ENCODE assay signal across 9 mouse cellular contexts in the genomic region with DNA sequence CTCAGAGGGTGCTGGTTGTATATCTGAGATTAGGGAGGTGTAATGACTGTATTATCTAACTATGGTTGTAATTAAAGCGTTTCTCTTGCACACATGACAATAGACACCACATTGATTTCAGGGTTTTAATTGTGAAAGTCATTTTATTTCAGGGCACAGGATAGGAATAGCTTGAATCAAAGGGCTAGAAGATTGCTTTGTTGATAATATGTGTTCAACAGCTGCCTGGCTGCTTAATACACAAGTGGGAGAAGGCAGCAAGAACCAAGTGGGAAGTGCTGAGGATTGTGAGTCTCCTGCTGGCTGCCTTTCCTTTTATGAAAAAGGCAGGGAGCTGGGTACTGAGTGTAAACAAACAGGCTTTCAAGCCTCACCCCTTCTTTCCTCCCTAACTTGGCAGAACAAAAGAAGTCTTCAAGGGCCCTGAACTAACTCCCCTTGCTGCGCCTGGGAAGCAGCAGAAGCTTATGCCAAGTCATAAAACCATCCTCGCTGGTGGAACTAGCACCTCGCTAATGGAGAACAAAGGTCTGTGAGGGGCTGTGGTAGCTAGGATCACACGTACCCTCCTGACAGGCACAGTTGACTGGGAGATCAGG.
DNase-seq lines count a peak whose midpoint lies in the region; ATAC-seq and TF ChIP-seq lines count a peak whose summit lies in the region.
"Had no signal": no experiment of that assay in that cellular context is flagged by ENCODE, and none has a peak within 500 bp of the region (broad histone marks: within the 10 kb centered on the region; RNA-seq: fewer than 3 reads in every experiment).

No protein-coding gene starts in this region.

- no peak; the same call in 1 of the 2 replicates for ATAC-seq in forebrain, postnatal 0 days
- peak; percentile 92 for ATAC-seq in lung, embryonic 14.5 days (ENCODE audit: insufficient read depth)
- ATAC-seq in neural tube, embryonic 15.5 days (ENCODE audit: low FRiP score), result no peak
- ATAC-seq in liver, embryonic 12.5 days, result no peak

- H3K4me1 ChIP-seq in kidney, adult 2 months (ENCODE audit: control insufficient read depth, insufficient read depth, low read length), result no peaks in the 10 kb centered on the region
- no peaks in the 10 kb centered on the region for H3K4me1 ChIP-seq in forebrain, postnatal 0 days (ENCODE audit: insufficient read depth)
- H3K4me1 ChIP-seq in lung, embryonic 14.5 days (ENCODE audit: insufficient read depth), result peaks cover 26% of the 10 kb centered on the region
- peaks cover 18% of the 10 kb centered on the region for H3K4me1 ChIP-seq in neural tube, embryonic 15.5 days
- H3K4me1 ChIP-seq in liver, embryonic 12.5 days, result no peaks in the 10 kb centered on the region

- no peak for TF ChIP-seq CTCF in kidney, adult 2 months (conservative IDR thresholded peaks at IDR 0.05; ENCODE audit: insufficient read depth, insufficient read length, low read depth, low read length)
- TF ChIP-seq CTCF in forebrain, postnatal 0 days (IDR thresholded peaks at IDR 0.05; ENCODE audit: low read depth), result no peak
- no peak for TF ChIP-seq CTCF in lung, embryonic 14.5 days (IDR thresholded peaks at IDR 0.05; ENCODE audit: low read depth)

- no peak for TF ChIP-seq POLR2A in kidney, adult 2 months (IDR thresholded peaks at IDR 0.05; ENCODE audit: low read depth, low read length)

- H3K9me3 ChIP-seq in forebrain, postnatal 0 days (ENCODE audit: low read length), result no peaks in the 10 kb centered on the region
- H3K9me3 ChIP-seq in lung, embryonic 14.5 days (ENCODE audit: low read depth, low read length), result no peaks in the 10 kb centered on the region
- no peaks in the 10 kb centered on the region for H3K9me3 ChIP-seq in neural tube, embryonic 15.5 days (replicated peaks)
- H3K9me3 ChIP-seq in liver, embryonic 12.5 days (replicated peaks), result no peaks in the 10 kb centered on the region

- H3K36me3 ChIP-seq in kidney, adult 2 months (ENCODE audit: control insufficient read depth, insufficient read depth, low read length), result no peaks in the 10 kb centered on the region
- H3K36me3 ChIP-seq in forebrain, postnatal 0 days (ENCODE audit: insufficient read depth), result no peaks in the 10 kb centered on the region
- no peaks in the 10 kb centered on the region for H3K36me3 ChIP-seq in lung, embryonic 14.5 days (ENCODE audit: insufficient read depth)
- no peaks in the 10 kb centered on the region for H3K36me3 ChIP-seq in neural tube, embryonic 15.5 days
- no peaks in the 10 kb centered on the region for H3K36me3 ChIP-seq in liver, embryonic 12.5 days

- no peak overlapping the region for H3K4me2 ChIP-seq in forebrain, postnatal 0 days (ENCODE audit: low read depth)
- peak overlapping the region; percentile 4; the same call in 1 of the 2 replicates for H3K4me2 ChIP-seq in lung, embryonic 14.5 days
- H3K4me2 ChIP-seq in neural tube, embryonic 15.5 days, result peak overlapping the region; percentile 9; the same call in 1 of the 2 replicates
- no peak overlapping the region for H3K4me2 ChIP-seq in liver, embryonic 12.5 days

- no peak overlapping the region for H3K4me3 ChIP-seq in kidney, adult 2 months (ENCODE audit: insufficient read depth, low read depth, low read length)
- H3K4me3 ChIP-seq in forebrain, postnatal 0 days (ENCODE audit: low read depth, low read length), result no peak overlapping the region
- no peak overlapping the region for H3K4me3 ChIP-seq in lung, embryonic 14.5 days (ENCODE audit: low read depth, low read length)
- H3K4me3 ChIP-seq in neural tube, embryonic 15.5 days (replicated peaks), result no peak overlapping the region
- no peak overlapping the region for H3K4me3 ChIP-seq in liver, embryonic 12.5 days

- no peaks in the 10 kb centered on the region for H3K27me3 ChIP-seq in kidney, adult 2 months (replicated peaks; ENCODE audit: control insufficient read depth, insufficient read depth, low read length)
- H3K27me3 ChIP-seq in forebrain, postnatal 0 days (ENCODE audit: insufficient read depth, low read length), result peaks cover 12% of the 10 kb centered on the region
- no peaks in the 10 kb centered on the region for H3K27me3 ChIP-seq in lung, embryonic 14.5 days (ENCODE audit: insufficient read depth, low read length)
- no peaks in the 10 kb centered on the region for H3K27me3 ChIP-seq in neural tube, embryonic 15.5 days (replicated peaks)
- H3K27me3 ChIP-seq in liver, embryonic 12.5 days (replicated peaks), result no peaks in the 10 kb centered on the region

- DNase-seq in kidney, adult 2 months, result peak; percentile 23
- no peak for DNase-seq in kidney, adult 18-20 months
- peak; percentile 34 for DNase-seq in forebrain, postnatal 0 days
- DNase-seq in lung, embryonic 14.5 days, result peak; percentile 93
- no peak for DNase-seq in spleen, postnatal 4 days (ENCODE audit: low spot score in 2 of 2)
- no peak for DNase-seq in thymus, postnatal 14 days

- WGBS in kidney, adult 2 months, result 56% methylated on average over 5 of the region's 5 CpGs
- WGBS in forebrain, postnatal 0 days, result 8% methylated on average over 5 of the region's 5 CpGs
- 4% methylated on average over 5 of the region's 5 CpGs for WGBS in lung, embryonic 14.5 days
- WGBS in neural tube, embryonic 15.5 days, result 8% methylated on average over 5 of the region's 5 CpGs
- WGBS in liver, embryonic 12.5 days (ENCODE audit: insufficient replicate concordance), result 42% methylated on average over 5 of the region's 5 CpGs

- no peak overlapping the region for H3K9ac ChIP-seq in forebrain, postnatal 0 days
- H3K9ac ChIP-seq in lung, embryonic 14.5 days, result no peak overlapping the region
- no peak overlapping the region for H3K9ac ChIP-seq in neural tube, embryonic 15.5 days (replicated peaks)
- no peak overlapping the region for H3K9ac ChIP-seq in liver, embryonic 12.5 days
- H3K9ac ChIP-seq: liver, embryonic 14.5 days had no signal

- no peak overlapping the region for H3K27ac ChIP-seq in kidney, adult 2 months (ENCODE audit: insufficient read depth, low read depth, low read length)
- H3K27ac ChIP-seq in forebrain, postnatal 0 days (ENCODE audit: low read depth, low read length), result no peak overlapping the region
- peak overlapping the region; percentile 87 for H3K27ac ChIP-seq in lung, embryonic 14.5 days (ENCODE audit: low read depth)
- peak overlapping the region; percentile 56 for H3K27ac ChIP-seq in neural tube, embryonic 15.5 days (replicated peaks)
- no peak overlapping the region for H3K27ac ChIP-seq in liver, embryonic 12.5 days
- H3K27ac ChIP-seq: liver, embryonic 14.5 days had no signal

Comparison
In these comparisons a context has a peak if more than half of its experiments do, and no peak if none do; other contexts are left out.
1. DNase-seq: peak in kidney, adult 2 months (single experiment), forebrain, postnatal 0 days (single experiment) and lung, embryonic 14.5 days (single experiment); none in kidney, adult 18-20 months (single experiment), spleen, postnatal 4 days (0 of 2) and thymus, postnatal 14 days (single experiment).
2. H3K27ac ChIP-seq: peak in lung, embryonic 14.5 days (single experiment) and neural tube, embryonic 15.5 days (single experiment); none in kidney, adult 2 months (single experiment), forebrain, postnatal 0 days (single experiment) and liver, embryonic 12.5 days (single experiment).
3. H3K4me2 ChIP-seq: peak in lung, embryonic 14.5 days (single experiment) and neural tube, embryonic 15.5 days (single experiment); none in forebrain, postnatal 0 days (single experiment) and liver, embryonic 12.5 days (single experiment).